Mouse (Mus musculus) hindbrain, embryonic 10.5 days (tissue): Measurements from ENCODE around the gene Psapl1. TPM values are rescaled to one million over a fixed set of nuclear protein-coding genes. Genes with fewer than 3 reads are reported as not detected.
"Not testable (repeated sequence)": the region's sequence is repeated elsewhere in the genome, so short reads cannot be mapped to it uniquely, and the experiment has no call there.

ENCODE experiments used
- DNase-seq: peaks from one replicate; pipeline ENCODE4 v3.0.0-alpha.2; 2017; ENCODE audit warnings: low spot score
- H3K27ac ChIP-seq: fragments of 300-500 bp; sonication (generic); 2 replicates; pipeline ENCODE4 v1.5.1; 2016; ENCODE audit warnings: mild to moderate bottlenecking, moderate library complexity
- H3K27me3 ChIP-seq: fragments of 300-500 bp; sonication (generic); 2 replicates; pipeline ENCODE4 v1.6.1; 2016; ENCODE audit warnings: mild to moderate bottlenecking; ENCODE audit not compliant: poor library complexity, insufficient read depth, severe bottlenecking
- H3K36me3 ChIP-seq: fragments of 300-500 bp; sonication (generic); 2 replicates; pipeline ENCODE4 v1.6.1; 2016; ENCODE audit warnings: mild to moderate bottlenecking, moderate library complexity
- H3K4me1 ChIP-seq: fragments of 300-500 bp; sonication (generic); replicated peaks from 2 replicates; pipeline ENCODE4 v1.6.1; 2016; ENCODE audit warnings: mild to moderate bottlenecking
- H3K4me3 ChIP-seq: fragments of 300-500 bp; sonication (generic); 2 replicates; pipeline ENCODE4 v1.5.1; 2016; ENCODE audit warnings: mild to moderate bottlenecking, moderate library complexity
- H3K9me3 ChIP-seq: fragments of 300-500 bp; sonication (generic); 2 replicates; pipeline ENCODE4 v1.6.1; 2016; ENCODE audit warnings: mild to moderate bottlenecking, moderate library complexity
- WGBS: fragments of 180-500 bp; shearing (Covaris S2); methylation state at CpG from one replicate; pipeline ENCODE4 v1.1.7; 2016; 5-methylcytosine and 5-hydroxymethylcytosine counted together
- polyA plus RNA-seq: library from polyadenylated mRNA; unstranded; fragments of >200 nt; fragmentation: Nextera tagmentation; extraction: Ambion mirVana; gene quantifications from 2 replicates; pipeline ENCODE4 v1.2.1, GENCODE M21; 2016

Psapl1 gene
- polyA plus RNA-seq, 1 experiment from 2014 or later: not detected

DNA sequence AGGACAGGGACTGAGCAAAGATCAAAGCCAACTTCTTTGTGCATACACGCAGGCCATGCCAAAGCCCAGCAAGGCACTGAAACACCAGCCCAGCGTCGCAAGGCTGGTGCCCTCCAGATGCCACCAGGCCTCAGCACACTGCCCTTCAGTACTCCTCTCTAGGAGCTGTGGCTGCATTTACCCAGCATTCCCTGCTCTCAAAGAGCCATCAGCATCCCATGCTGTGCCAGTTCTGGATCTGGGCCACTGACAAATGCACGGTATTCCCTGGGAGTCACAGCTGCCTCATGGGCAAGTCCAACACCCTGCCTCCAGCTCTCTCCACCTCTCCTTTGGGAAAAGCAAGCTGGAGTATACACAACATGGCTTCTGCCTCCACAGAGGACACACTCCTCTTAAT is 16.3 kb downstream of the Psapl1 start:
- H3K27ac ChIP-seq: no peak overlapping the region
- no peak overlapping the region for H3K4me3 ChIP-seq
- no peak for DNase-seq
- H3K27me3 ChIP-seq: peaks cover 4% of the 10 kb centered on the region; the same call in 1 of the 2 replicates
- peaks cover 5% of the 10 kb centered on the region for H3K9me3 ChIP-seq
- H3K36me3 ChIP-seq: no peaks in the 10 kb centered on the region
- H3K4me1 ChIP-seq: peaks cover 30% of the 10 kb centered on the region
- 82% methylated on average over 4 of the region's 4 CpGs for WGBS

DNA sequence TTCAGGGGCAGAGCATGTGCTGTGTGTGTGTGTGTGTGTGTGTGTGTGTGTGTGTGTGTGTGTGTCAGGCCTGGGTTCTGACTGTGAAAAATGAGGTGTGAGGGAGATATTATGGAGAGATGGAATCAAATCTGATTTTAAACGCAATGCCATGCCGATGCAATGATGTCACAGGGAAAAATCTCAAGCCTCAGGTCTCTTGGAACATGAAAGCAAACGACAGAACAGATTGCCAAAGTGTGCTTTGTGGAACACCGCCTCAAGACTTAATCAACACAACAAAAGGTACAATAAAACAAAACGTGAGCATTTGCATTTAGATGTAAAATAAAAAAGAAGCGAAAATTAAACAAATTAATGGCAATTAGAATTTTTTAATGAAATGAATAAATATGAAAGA is 16.8 kb downstream of the Psapl1 start:
- WGBS: 61% methylated on average over 6 of the region's 6 CpGs

DNA sequence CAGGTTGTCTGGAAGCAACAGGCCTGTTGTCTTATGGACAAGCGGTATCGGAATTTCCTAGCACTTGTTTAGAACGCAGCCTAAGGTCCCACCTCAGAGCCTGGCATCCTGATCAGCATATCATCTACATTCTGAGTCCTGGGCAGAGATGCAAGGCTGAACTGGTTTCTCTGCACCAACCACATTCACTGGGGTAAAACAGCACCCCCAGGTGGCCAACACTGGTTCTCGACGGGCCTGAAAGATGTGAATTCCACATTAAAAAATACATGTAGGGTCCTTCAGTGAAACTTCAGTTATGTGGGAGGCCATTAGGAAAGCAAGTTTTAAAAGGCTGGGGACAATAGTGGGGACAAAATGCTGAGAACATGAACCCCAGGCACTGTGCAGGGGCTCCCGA is 20.0 kb downstream of the Psapl1 start:
- 67% methylated on average over 6 of the region's 6 CpGs for WGBS
- peaks cover 9% of the 10 kb centered on the region; the same call in 1 of the 2 replicates for H3K27me3 ChIP-seq
- no peaks in the 10 kb centered on the region for H3K36me3 ChIP-seq
- H3K27ac ChIP-seq: 0 out of 2 replicates have a peak overlapping the region, but pooled peaks have one; percentile 35
- no peaks in the 10 kb centered on the region for H3K9me3 ChIP-seq
- peaks cover 65% of the 10 kb centered on the region for H3K4me1 ChIP-seq
- DNase-seq: peak; percentile 63
- no peak overlapping the region for H3K4me3 ChIP-seq

More for the DNA sequence above, 16.8 kb downstream of the Psapl1 start:
- H3K27ac ChIP-seq: no peak overlapping the region
- peaks cover 9% of the 10 kb centered on the region; the same call in 1 of the 2 replicates for H3K27me3 ChIP-seq
- DNase-seq: no peak
- H3K9me3 ChIP-seq: peaks cover 5% of the 10 kb centered on the region
- H3K4me3 ChIP-seq: no peak overlapping the region
- H3K36me3 ChIP-seq: no peaks in the 10 kb centered on the region
- peaks cover 34% of the 10 kb centered on the region for H3K4me1 ChIP-seq

DNA sequence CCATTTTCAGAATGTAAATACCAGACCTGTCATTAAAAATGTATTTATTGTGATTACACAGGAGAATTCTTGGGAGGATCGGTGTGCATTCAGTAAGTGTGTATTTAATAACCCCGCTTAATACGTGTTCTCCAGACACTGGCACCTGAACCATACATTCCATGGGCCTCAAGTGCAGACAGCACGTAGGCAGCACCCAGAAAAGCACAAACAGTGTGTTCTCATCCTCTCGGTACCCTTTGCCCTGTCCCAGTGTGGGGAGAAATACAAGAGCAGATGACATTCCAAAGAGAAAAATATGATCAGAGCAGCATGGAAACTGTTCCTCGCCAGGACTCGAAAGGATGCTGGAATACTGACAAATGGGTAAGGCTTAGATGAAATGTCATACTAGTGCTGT is 22.0 kb downstream of the Psapl1 start:
- no peaks in the 10 kb centered on the region for H3K9me3 ChIP-seq
- H3K27ac ChIP-seq: 0 out of 2 replicates have a peak overlapping the region, but pooled peaks have one; percentile 23
- no peak overlapping the region for H3K4me3 ChIP-seq
- peaks cover 9% of the 10 kb centered on the region; the same call in 1 of the 2 replicates for H3K27me3 ChIP-seq
- 80% methylated on average over 7 of the region's 7 CpGs for WGBS
- no peaks in the 10 kb centered on the region for H3K36me3 ChIP-seq
- H3K4me1 ChIP-seq: peaks cover 78% of the 10 kb centered on the region
- no peak for DNase-seq

DNA sequence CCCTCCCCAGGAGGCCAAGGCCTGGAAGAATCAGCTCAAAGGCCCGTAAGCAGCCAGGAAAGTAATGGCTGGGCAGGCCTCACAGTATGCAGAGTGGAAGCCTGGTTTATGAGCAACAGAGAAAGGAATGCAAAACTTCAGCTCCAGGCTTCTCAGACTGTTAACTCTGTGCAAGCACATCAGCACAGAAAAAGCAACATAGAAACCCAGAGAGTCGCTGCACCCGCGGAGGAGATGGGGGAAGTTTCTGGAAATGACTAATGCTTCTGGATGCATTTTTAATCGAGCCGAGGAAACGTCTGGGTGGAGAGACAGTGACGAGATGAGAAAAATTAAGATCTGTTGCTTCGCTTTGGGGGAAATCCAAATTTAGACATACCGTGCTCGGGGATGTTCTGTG is 22.5 kb downstream of the Psapl1 start:
- Histone ChIP-seq H3K9me3 (no peaks in the 10 kb centered on the region), H3K4me1 (peaks cover 78% of the 10 kb centered on the region), H3K36me3 (no peaks in the 10 kb centered on the region), H3K4me3 (no peak overlapping the region), H3K27me3 (peaks cover 9% of the 10 kb centered on the region; the same call in 1 of the 2 replicates), H3K27ac (peak overlapping the region; percentile 29; the same call in 1 of the 2 replicates)
- no peak for DNase-seq
- 83% methylated on average over 11 of the region's 11 CpGs for WGBS

DNA sequence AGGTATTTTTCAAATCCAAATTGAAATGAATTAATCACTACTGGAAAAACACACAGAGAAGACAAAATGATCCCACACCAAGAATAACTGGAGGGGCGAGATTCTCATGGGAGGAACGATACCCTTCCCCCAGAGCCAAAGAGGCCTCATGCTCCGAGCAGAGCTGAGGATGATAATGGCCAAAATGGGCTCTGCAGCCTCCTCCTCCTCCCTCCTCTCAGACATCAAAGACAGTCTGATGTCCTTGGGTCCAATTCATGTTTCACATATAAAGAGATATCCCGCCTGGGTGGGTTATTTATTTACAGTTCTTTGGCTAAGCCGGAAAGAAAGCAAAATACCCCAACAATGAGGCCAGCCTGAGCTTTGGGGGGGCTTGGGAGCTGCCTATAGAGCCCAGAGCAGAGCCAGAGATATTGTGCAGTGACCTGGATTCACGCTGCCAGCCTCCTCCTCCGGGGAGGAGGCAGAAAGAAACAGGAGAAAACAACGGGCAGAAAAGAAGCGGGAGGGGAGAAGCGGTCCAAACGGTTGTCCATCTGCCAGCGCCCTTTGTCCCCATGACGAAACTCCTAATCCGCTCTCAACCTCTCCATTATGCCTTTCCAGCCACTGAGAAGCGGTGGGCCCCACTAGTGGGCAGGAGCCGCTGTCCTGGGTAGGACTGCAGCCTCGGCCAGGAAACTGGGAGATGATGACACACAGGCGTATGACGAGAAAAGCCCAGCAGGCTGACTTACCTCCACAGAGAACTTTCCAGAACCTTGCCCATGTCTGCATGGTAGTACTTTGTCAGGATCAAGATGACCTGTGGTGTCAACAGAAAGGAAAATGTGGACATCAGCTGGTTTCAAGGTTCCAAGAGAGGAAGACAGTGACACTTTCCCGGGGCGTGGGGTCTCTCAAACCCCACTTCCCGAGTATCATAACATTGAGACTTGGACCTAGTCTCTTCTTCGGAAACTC is 24.9 kb downstream of the Psapl1 start:
- Histone ChIP-seq H3K27ac (peak overlapping the region; percentile 79), H3K4me3 (no peak overlapping the region), H3K36me3 (no peaks in the 10 kb centered on the region), H3K9me3 (no peaks in the 10 kb centered on the region), H3K4me1 (peaks cover 74% of the 10 kb centered on the region), H3K27me3 (peaks cover 9% of the 10 kb centered on the region; the same call in 1 of the 2 replicates)
- DNase-seq: peak; percentile 61
- 52% methylated on average over 23 of the region's 23 CpGs for WGBS

DNA sequence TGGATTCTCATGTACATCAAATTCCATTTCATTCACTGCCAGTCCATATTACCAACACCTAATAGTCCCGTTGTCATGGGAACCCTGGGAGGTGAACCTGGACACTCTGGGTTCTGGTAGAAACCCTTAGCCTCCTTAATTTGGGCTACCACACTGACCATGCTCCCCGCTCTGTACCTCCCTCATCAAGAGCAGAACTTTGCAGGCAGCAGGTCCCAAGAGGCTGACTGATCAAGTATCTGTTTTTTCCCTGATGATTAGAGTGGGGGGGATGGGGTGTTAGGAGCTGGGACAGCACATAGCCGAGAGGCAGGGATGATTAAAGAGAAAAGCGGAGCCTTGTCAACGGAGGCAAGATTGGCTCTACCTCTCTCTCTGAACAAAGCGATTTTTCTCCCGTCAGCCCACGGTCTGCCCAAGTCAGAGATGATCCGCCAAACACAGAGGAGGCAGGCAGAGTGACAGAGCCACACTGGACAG is 26.5 kb downstream of the Psapl1 start:
- 0 out of 2 replicates have a peak overlapping the region, but pooled peaks have one; percentile 35 for H3K27ac ChIP-seq
- no peak for DNase-seq

DNA sequence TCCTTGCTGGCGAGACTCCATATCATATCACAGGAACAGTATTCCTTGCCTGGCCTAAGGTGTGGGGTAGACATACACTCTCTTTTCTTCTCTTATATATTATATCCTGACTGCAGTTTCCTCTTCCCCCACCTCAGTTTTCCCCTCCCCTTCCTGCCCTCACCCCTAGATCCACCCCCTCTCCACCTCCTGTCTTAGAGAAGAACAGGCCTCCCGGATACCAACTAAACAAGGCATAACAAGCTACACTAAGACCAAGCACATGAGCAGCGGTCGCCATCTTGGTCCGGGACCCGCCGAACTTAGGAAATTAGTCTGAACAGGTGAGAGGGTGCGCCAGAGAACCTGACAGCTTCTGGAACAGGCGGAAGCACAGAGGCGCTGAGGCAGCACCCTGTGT is 33.7 kb downstream of the Psapl1 start:
- not testable (repeated sequence) for H3K27me3 ChIP-seq, H3K4me3 ChIP-seq, H3K27ac ChIP-seq, H3K9me3 ChIP-seq, H3K36me3 ChIP-seq, DNase-seq, H3K4me1 ChIP-seq
- WGBS: 93% methylated on average over 8 of the region's 10 CpGs

More for the DNA sequence above, 26.5 kb downstream of the Psapl1 start:
- Histone ChIP-seq H3K36me3 (no peaks in the 10 kb centered on the region), H3K27me3 (peaks cover 3% of the 10 kb centered on the region; the same call in 1 of the 2 replicates), H3K9me3 (no peaks in the 10 kb centered on the region), H3K4me1 (peaks cover 64% of the 10 kb centered on the region), H3K4me3 (no peak overlapping the region)
- WGBS: 73% methylated on average over 9 of the region's 9 CpGs

DNA sequence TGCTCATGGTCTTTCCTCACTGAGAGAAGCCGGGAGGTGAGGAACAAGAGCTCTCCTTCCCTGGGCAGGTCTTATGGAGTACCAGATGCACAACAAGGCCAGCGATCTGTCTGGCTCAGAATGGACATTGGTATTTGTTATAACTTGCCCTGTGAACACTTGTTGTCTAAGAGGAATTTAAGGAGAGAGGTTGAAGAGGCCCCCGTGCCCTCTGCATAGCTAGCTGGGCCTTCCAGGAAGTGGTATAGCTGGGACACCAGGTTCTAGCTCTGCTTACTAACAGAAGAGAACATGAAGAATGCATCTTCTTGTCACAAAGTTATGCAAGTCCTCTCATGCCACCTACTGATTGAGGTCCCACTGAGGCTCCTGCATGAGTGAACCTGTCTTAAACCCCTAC is 44.2 kb downstream of the Psapl1 start:
- Histone ChIP-seq H3K4me1 (no peaks in the 10 kb centered on the region), H3K9me3 (no peaks in the 10 kb centered on the region), H3K27me3 (no peaks in the 10 kb centered on the region), H3K27ac (no peak overlapping the region), H3K36me3 (no peaks in the 10 kb centered on the region), H3K4me3 (no peak overlapping the region)
- DNase-seq: no peak
- 92% methylated on average over 3 of the region's 3 CpGs for WGBS

DNA sequence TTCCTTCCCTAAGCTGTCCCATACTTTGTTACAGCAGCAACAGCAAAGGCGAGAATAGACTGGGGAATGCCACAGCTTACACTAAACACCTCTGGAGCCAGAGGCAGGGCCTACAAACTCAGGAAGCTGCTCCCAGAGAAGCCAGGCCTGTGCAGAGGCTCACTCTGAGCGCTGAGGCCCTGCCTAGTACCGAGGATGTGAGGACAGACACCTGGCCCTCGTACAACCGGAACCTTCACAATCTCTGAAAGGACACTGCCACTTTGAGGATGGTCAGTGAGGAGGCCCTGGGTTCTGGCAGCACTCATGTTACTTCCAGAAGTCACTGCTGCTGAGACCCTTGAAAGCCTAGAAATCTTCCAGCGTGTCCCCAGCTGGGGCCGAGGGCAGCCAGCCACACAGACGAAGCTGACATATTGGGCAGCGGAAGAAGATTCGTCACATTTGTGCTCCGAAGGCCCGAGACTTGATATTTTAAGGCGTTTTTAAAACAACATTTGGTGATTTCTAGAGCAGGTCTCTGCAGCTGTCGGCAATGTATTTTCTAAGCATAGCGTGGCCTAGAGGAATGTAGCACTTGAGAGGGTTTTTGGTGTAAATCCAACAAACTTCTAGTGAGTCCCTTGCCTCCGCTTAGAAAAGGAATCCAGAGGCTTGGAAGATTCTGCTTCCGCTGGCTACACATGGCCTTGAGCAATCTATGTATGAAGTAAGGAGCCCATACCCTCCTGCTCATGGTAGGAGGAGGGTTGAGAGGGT is 49.1 kb downstream of the Psapl1 start:
- Histone ChIP-seq H3K4me1 (0 out of 2 replicates have a peak, but pooled peaks cover 6% of the 10 kb centered on the region), H3K36me3 (no peaks in the 10 kb centered on the region), H3K27me3 (no peaks in the 10 kb centered on the region), H3K4me3 (no peak overlapping the region), H3K27ac (0 out of 2 replicates have a peak overlapping the region, but pooled peaks have one; percentile 42), H3K9me3 (no peaks in the 10 kb centered on the region)
- no peak for DNase-seq
- WGBS: 93% methylated on average over 17 of the region's 17 CpGs

DNA sequence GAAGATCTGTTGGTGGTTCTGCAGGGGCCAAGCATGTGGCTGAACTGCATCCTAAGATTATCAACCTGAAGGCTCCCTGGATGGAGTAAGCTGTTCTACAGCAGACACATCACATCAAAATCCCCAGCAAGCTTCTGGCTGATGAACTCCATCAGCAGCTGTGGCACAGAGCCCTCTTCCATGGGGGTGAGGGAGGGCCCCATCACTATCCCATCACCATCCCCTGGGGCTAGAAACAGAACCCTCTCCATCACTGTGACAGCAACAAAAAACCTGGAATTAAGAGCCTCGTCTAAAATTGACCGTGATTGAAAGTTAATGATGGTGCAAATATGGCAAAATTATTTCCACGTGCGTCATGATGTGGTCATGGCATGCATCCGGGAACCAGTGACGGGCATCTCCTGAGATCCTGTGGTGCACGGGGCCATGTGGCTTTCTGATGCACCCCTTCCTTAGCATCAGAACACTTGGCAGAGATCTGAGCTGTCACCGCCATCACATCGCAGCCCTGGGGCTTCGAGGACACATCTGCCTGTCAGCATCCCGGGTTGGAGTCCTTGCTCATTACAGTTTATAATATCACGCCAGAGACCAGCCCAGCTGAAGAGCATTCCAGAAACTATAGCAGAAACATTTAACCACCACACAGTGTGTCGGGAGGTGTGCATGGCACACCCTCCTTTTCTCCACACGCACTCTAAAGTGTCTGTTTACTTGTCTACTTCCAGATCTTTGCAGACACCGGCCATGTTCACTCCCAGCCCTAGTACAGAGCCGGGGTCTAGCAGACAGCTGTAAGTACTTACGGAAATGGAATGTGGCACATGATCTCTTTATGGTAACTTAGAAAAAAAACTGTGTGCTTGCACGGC is 51.1 kb downstream of the Psapl1 start:
- 74% methylated on average over 18 of the region's 18 CpGs for WGBS

More for the DNA sequence above, 51.1 kb downstream of the Psapl1 start:
- no peak overlapping the region for H3K4me3 ChIP-seq
- no peak overlapping the region for H3K27ac ChIP-seq
- H3K9me3 ChIP-seq: no peaks in the 10 kb centered on the region
- no peak for DNase-seq
- H3K36me3 ChIP-seq: no peaks in the 10 kb centered on the region
- H3K4me1 ChIP-seq: peaks cover 17% of the 10 kb centered on the region
- H3K27me3 ChIP-seq: no peaks in the 10 kb centered on the region
